Mouse (Mus musculus) cortical plate, adult 2 months (tissue): Measurements from ENCODE around the gene Tex22.

Source experiments
- CTCF ChIP-seq: fragments of 200-500 bp; IDR thresholded peaks from 2 replicates; pipeline ENCODE4 v1.5.1; 2011; ENCODE audit warnings: mild to moderate bottlenecking, control low read depth, low read length; ENCODE audit not compliant: insufficient read depth; ENCODE audit errors: extremely low read depth
- POLR2A ChIP-seq: fragments of 200-500 bp; IDR thresholded peaks from 2 replicates; pipeline ENCODE4 v1.6.1; 2011; ENCODE audit warnings: mild to moderate bottlenecking, low read length, control low read depth; ENCODE audit not compliant: insufficient read depth; ENCODE audit errors: extremely low read depth

DNA sequence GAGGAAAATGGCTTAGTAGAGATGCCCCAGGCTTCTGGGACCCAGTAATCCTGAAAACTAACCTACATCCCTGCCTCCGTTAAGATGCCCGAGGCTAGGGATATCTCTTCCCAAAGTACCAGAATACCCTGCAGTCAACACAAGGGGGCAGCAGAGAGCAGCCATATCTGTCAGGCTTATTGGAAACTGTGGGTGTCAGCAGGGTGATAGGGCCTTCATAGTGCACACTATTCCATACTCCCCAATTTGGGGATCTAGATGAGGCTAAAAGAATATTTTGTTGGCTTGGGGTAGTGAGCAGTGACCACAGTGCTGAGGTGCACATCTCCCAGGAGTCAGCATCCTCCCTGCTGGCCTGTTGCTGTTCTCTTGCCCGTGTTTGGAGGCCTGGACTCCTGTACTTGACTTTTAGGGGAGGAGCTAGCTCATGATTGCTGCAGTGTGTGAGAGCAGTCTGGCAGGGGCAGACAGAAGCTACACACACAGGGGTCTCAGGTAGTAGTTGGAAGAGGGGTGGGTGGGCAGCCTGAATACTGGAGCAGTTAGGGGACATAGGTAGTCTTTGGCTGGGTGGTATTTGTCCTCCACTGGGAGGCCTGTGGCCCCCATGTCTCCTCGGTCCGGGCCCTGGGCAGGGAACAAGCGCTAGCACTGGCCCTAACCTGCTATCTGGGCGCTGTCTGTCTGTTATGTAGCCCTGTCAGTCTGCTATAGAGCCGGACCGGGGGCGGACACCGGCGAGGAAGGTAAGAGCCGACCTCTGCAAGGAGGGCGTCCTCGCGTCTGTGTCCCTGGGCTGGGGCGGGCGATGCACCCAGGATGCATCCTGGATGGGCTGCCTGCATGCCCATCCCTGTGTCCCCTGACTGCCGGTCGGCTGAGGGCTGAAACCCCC is 45.5 kb downstream of the Tex22 start:
- TF ChIP-seq POLR2A (no peak), CTCF (peak; percentile 90)
